Mouse (Mus musculus): ENCODE results near the gene Ccser1. TPM values are rescaled to one million over a fixed set of nuclear protein-coding genes. Genes with fewer than 3 reads are reported as not detected.

The Ccser1 gene
- total and polyA plus RNA-seq, 2 experiments: 0.02 to 0.28 TPM

- WGBS: 87% methylated on average over 4 of the region's 4 CpGs
- Histone ChIP-seq H3K27ac (replicated peaks; ENCODE audit: insufficient read depth, low read depth, low read length) (no peak overlapping the region), H3K79me2 (ENCODE audit: control insufficient read depth, insufficient read depth, low read length) (no peaks in the 10 kb centered on the region), H3K4me3 (ENCODE audit: insufficient read depth, low read depth, low read length) (no peak overlapping the region), H3K4me1 (ENCODE audit: control insufficient read depth, insufficient read depth, low read length) (no peaks in the 10 kb centered on the region), H3K9ac (ENCODE audit: low read depth, low read length) (no peak overlapping the region), H3K27me3 (ENCODE audit: control insufficient read depth, insufficient read depth, low read length) (no peaks in the 10 kb centered on the region), H3K36me3 (ENCODE audit: control insufficient read depth, insufficient read depth, low read length) (no peaks in the 10 kb centered on the region)
- DNase-seq (ENCODE audit: extremely low read depth, low read depth, low spot score): no peak
- TF ChIP-seq CTCF (IDR thresholded peaks at IDR 0.05; ENCODE audit: low read depth, low read length) (no peak), POLR2A (IDR thresholded peaks at IDR 0.05; ENCODE audit: extremely low read depth, insufficient read depth, low read length) (no peak)
These were observed 434.8 kb downstream of the Ccser1 start for GRCm38 (mm10) chr6:61614920-61615319.

- Histone ChIP-seq H3K36me3 (ENCODE audit: control insufficient read depth, insufficient read depth, low read length) (no peaks in the 10 kb centered on the region), H3K27ac (replicated peaks; ENCODE audit: insufficient read depth, low read depth, low read length) (no peak overlapping the region), H3K9ac (ENCODE audit: low read depth, low read length) (no peak overlapping the region), H3K4me3 (ENCODE audit: insufficient read depth, low read depth, low read length) (no peak overlapping the region), H3K79me2 (ENCODE audit: control insufficient read depth, insufficient read depth, low read length) (no peaks in the 10 kb centered on the region), H3K27me3 (ENCODE audit: control insufficient read depth, insufficient read depth, low read length) (no peaks in the 10 kb centered on the region), H3K4me1 (ENCODE audit: control insufficient read depth, insufficient read depth, low read length) (no peaks in the 10 kb centered on the region)
- TF ChIP-seq CTCF (IDR thresholded peaks at IDR 0.05; ENCODE audit: low read depth, low read length) (no peak), POLR2A (IDR thresholded peaks at IDR 0.05; ENCODE audit: extremely low read depth, insufficient read depth, low read length) (no peak)
- WGBS: 63% methylated on average over 3 of the region's 3 CpGs
- no peak for DNase-seq (ENCODE audit: extremely low read depth, low read depth, low spot score)
These were observed 441.6 kb downstream of the Ccser1 start for GRCm38 (mm10) chr6:61621707-61622106.

DNA sequence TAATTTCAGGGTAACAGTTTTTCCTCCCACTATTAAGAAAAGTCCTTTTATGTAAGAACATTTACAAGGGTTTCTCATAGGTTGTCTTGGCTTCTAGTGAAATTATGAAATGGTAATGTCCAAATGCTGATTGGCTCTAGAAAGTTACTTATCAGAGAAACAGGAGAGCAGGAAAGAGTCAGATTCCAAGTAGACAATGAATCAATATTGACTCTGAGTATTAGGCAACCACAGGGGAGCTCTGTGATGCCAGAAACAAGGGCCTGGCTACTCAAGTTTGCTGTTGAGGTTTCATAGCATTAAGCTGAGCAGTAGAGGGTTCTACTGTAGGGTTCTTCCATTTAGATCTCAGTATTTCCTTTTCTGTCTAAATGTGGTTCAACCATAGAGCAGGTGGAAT lies 481.3 kb downstream of the Ccser1 start:
- Histone ChIP-seq H3K4me3 (ENCODE audit: insufficient read depth, low read depth, low read length) (no peak overlapping the region), H3K9ac (ENCODE audit: low read depth, low read length) (no peak overlapping the region), H3K27ac (replicated peaks; ENCODE audit: insufficient read depth, low read depth, low read length) (no peak overlapping the region), H3K4me1 (ENCODE audit: control insufficient read depth, insufficient read depth, low read length) (no peaks in the 10 kb centered on the region), H3K79me2 (ENCODE audit: control insufficient read depth, insufficient read depth, low read length) (no peaks in the 10 kb centered on the region), H3K36me3 (ENCODE audit: control insufficient read depth, insufficient read depth, low read length) (no peaks in the 10 kb centered on the region), H3K27me3 (ENCODE audit: control insufficient read depth, insufficient read depth, low read length) (no peaks in the 10 kb centered on the region)
- DNase-seq (ENCODE audit: extremely low read depth, low read depth, low spot score): peak; percentile 25
- TF ChIP-seq CTCF (IDR thresholded peaks at IDR 0.05; ENCODE audit: low read depth, low read length) (no peak), POLR2A (IDR thresholded peaks at IDR 0.05; ENCODE audit: extremely low read depth, insufficient read depth, low read length) (no peak)

GRCm38 (mm10) chr6:61664572-61664971 lies 484.4 kb downstream of the Ccser1 start:
- no peak for TF ChIP-seq POLR2A (IDR thresholded peaks at IDR 0.05; ENCODE audit: extremely low read depth, insufficient read depth, low read length)
- TF ChIP-seq CTCF (IDR thresholded peaks at IDR 0.05; ENCODE audit: low read depth, low read length): no peak
- Histone ChIP-seq H3K4me1 (ENCODE audit: control insufficient read depth, insufficient read depth, low read length) (no peaks in the 10 kb centered on the region), H3K27ac (replicated peaks; ENCODE audit: insufficient read depth, low read depth, low read length) (no peak overlapping the region), H3K4me3 (ENCODE audit: insufficient read depth, low read depth, low read length) (no peak overlapping the region), H3K27me3 (ENCODE audit: control insufficient read depth, insufficient read depth, low read length) (no peaks in the 10 kb centered on the region), H3K79me2 (ENCODE audit: control insufficient read depth, insufficient read depth, low read length) (no peaks in the 10 kb centered on the region), H3K36me3 (ENCODE audit: control insufficient read depth, insufficient read depth, low read length) (no peaks in the 10 kb centered on the region), H3K9ac (ENCODE audit: low read depth, low read length) (no peak overlapping the region)
- DNase-seq (ENCODE audit: extremely low read depth, low read depth, low spot score): no peak
- WGBS: 81% methylated on average over 1 of the region's 1 CpGs

- H3K27me3 ChIP-seq (ENCODE audit: control insufficient read depth, insufficient read depth, low read length): no peaks in the 10 kb centered on the region
- WGBS: 26% methylated on average over 2 of the region's 2 CpGs
- TF ChIP-seq CTCF (IDR thresholded peaks at IDR 0.05; ENCODE audit: low read depth, low read length) (no peak), POLR2A (IDR thresholded peaks at IDR 0.05; ENCODE audit: extremely low read depth, insufficient read depth, low read length) (no peak)
- H3K4me3 ChIP-seq (ENCODE audit: insufficient read depth, low read depth, low read length): no peak overlapping the region
- H3K9ac ChIP-seq (ENCODE audit: low read depth, low read length): no peak overlapping the region
- H3K79me2 ChIP-seq (ENCODE audit: control insufficient read depth, insufficient read depth, low read length): no peaks in the 10 kb centered on the region
- H3K27ac ChIP-seq (replicated peaks; ENCODE audit: insufficient read depth, low read depth, low read length): no peak overlapping the region
- no peaks in the 10 kb centered on the region for H3K4me1 ChIP-seq (ENCODE audit: control insufficient read depth, insufficient read depth, low read length)
- DNase-seq (ENCODE audit: extremely low read depth, low read depth, low spot score): no peak
- H3K36me3 ChIP-seq (ENCODE audit: control insufficient read depth, insufficient read depth, low read length): no peaks in the 10 kb centered on the region
These were observed 506.9 kb downstream of the Ccser1 start for GRCm38 (mm10) chr6:61687002-61687401.

DNA sequence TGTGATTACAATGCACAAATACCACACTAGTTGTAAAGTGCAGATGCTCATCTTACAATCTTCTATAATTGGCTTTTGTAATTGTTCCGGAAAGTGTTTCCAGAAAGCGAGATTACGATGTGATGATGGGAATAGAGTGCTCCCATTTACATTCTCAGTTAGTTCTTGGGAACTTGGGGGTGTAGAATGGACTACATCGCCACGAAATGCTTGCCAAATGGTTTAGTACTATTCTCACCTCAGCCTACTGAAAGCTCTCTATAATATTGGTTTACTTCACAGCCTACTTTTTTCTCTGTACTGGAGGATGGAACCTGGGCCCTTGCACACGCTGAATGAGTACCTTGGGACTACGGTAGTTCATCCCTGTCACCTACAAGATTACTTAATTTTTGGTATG lies 522.9 kb downstream of the Ccser1 start:
- no peak for DNase-seq (ENCODE audit: extremely low read depth, low read depth, low spot score)

More for the DNA sequence above, 522.9 kb downstream of the Ccser1 start:
- H3K27me3 ChIP-seq (ENCODE audit: control insufficient read depth, insufficient read depth, low read length): no peaks in the 10 kb centered on the region
- H3K27ac ChIP-seq (replicated peaks; ENCODE audit: insufficient read depth, low read depth, low read length): no peak overlapping the region
- no peaks in the 10 kb centered on the region for H3K4me1 ChIP-seq (ENCODE audit: control insufficient read depth, insufficient read depth, low read length)
- WGBS: 83% methylated on average over 7 of the region's 7 CpGs
- no peak overlapping the region for H3K9ac ChIP-seq (ENCODE audit: low read depth, low read length)
- no peaks in the 10 kb centered on the region for H3K36me3 ChIP-seq (ENCODE audit: control insufficient read depth, insufficient read depth, low read length)
- TF ChIP-seq POLR2A (IDR thresholded peaks at IDR 0.05; ENCODE audit: extremely low read depth, insufficient read depth, low read length) (no peak), CTCF (IDR thresholded peaks at IDR 0.05; ENCODE audit: low read depth, low read length) (no peak)
- no peak overlapping the region for H3K4me3 ChIP-seq (ENCODE audit: insufficient read depth, low read depth, low read length)
- H3K79me2 ChIP-seq (ENCODE audit: control insufficient read depth, insufficient read depth, low read length): no peaks in the 10 kb centered on the region
